Mouse (Mus musculus): ENCODE results near the gene Rmnd5b. TPM values are rescaled to one million over a fixed set of nuclear protein-coding genes. Genes with fewer than 3 reads are reported as not detected.

The Rmnd5b gene
- total RNA-seq, 2 experiments from 2014 or later: 56.1 to 61.9 TPM

GRCm38 (mm10) chr11:51602253-51602652 is 33.4 kb downstream of the Rmnd5b start:
- no peak for TF ChIP-seq CTCF (IDR thresholded peaks at IDR 0.05)
- no peak overlapping the region for H3K27ac ChIP-seq
- DNase-seq (ENCODE audit: extremely low spot score in 1 of 2, low spot score in 2 of 2): no peak
- no peak overlapping the region for H3K4me3 ChIP-seq
- intact Hi-C loops (cut with DNase I): no loop called here

DNA sequence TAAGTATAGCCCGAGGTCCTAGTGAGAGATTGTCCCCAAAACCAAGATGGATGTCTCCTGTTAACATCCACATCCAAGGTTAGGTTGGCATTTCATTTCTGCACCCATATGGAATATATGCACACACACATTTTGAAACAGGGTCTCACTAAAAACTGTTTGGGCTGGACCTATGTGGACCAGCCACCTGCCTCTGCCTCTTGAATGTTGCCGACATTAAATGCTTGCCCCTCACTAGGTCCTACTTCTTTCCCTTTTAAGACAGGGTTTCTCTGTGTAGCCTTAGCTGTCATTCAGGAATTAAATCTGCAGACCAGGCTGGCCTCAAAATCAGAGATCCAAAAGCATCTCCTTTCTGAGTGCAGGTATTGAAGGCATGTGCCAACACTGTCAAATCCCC is 38.1 kb downstream of the Rmnd5b start:
- H3K4me3 ChIP-seq: no peak overlapping the region
- no peak for TF ChIP-seq CTCF (IDR thresholded peaks at IDR 0.05)
- DNase-seq (ENCODE audit: extremely low spot score in 1 of 2, low spot score in 2 of 2): no peak
- no peak overlapping the region for H3K27ac ChIP-seq
- intact Hi-C loops (cut with DNase I): no loop called here

GRCm38 (mm10) chr11:51595459-51596083 is 40.1 kb downstream of the Rmnd5b start:
- no peak overlapping the region for H3K27ac ChIP-seq
- TF ChIP-seq CTCF (IDR thresholded peaks at IDR 0.05): no peak
- no peak overlapping the region for H3K4me3 ChIP-seq
- intact Hi-C loops (cut with DNase I): no loop called here
- DNase-seq (ENCODE audit: extremely low spot score in 1 of 2, low spot score in 2 of 2): no peak

DNA sequence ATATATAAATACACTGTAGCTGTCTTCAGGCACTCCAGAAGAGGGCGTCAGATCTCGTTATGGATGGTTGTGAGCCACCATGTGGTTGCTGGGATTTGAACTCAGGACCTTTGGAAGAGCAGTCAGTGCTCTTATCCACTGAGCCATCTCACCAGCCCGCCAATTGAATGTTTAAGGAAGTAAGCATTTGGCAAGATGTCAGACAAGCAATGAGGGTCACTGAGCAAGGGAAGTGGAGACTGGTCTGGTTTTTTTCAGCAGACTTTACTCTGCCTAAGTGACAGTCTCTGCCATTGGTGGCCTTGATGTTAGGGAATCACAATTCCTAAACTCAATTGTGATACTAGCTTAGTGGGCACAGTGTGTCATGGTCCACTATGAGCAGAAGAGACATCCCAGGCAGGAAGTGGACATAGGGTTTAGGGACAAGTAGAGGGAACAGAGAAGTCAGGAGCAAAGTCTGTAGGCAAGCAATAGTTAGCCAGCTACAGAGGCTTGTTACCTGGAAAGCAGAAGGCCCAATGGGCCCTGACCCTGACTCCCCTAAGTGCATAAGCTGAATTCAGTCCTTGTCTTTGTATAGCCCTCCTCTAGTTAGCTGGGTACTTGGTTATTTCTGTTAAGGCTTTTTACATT is 40.9 kb downstream of the Rmnd5b start:
- Histone ChIP-seq H3K4me3 (no peak overlapping the region), H3K27ac (no peak overlapping the region)
- DNase-seq (ENCODE audit: extremely low spot score in 1 of 2, low spot score in 2 of 2): no peak
- intact Hi-C loops (cut with DNase I): no loop called here
- no peak for TF ChIP-seq CTCF (IDR thresholded peaks at IDR 0.05)

DNA sequence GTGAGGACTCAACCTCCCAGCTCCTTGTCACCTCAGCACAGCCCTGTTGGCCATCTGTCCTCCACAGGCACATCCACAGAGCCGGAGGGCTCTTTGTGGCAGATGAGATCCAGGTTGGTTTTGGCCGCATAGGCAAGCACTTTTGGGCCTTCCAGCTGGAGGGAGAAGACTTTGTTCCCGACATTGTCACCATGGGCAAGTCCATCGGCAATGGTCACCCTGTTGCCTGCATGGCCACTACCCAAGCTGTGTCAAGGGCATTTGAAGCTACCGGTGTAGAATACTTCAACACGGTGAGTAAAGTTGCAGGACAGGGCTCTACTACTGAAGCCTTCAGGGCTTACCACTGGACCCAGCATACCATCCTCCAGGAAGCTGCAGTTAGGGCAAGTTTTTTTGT is 41.8 kb downstream of the Rmnd5b start:
- Histone ChIP-seq H3K27ac (no peak overlapping the region), H3K4me3 (no peak overlapping the region)
- intact Hi-C loops (cut with DNase I): no loop called here
- no peak for TF ChIP-seq CTCF (IDR thresholded peaks at IDR 0.05)
- DNase-seq (ENCODE audit: extremely low spot score in 1 of 2, low spot score in 2 of 2): no peak

GRCm38 (mm10) chr11:51593368-51593767 is 42.3 kb downstream of the Rmnd5b start:
- intact Hi-C loops (cut with DNase I): no loop called here

GRCm38 (mm10) chr11:51591915-51592314 is 43.8 kb downstream of the Rmnd5b start:
- DNase-seq (ENCODE audit: extremely low spot score in 1 of 2, low spot score in 2 of 2): no peak
- H3K4me3 ChIP-seq: no peak overlapping the region
- no peak for TF ChIP-seq CTCF (IDR thresholded peaks at IDR 0.05)
- no peak overlapping the region for H3K27ac ChIP-seq
- intact Hi-C loops (cut with DNase I): no loop called here

More at GRCm38 (mm10) chr11:51593368-51593767, 42.3 kb downstream of the Rmnd5b start:
- Histone ChIP-seq H3K4me3 (no peak overlapping the region), H3K27ac (no peak overlapping the region)
- no peak for TF ChIP-seq CTCF (IDR thresholded peaks at IDR 0.05)
- no peak for DNase-seq (ENCODE audit: extremely low spot score in 1 of 2, low spot score in 2 of 2)

GRCm38 (mm10) chr11:51591168-51591567 is 44.5 kb downstream of the Rmnd5b start:
- intact Hi-C loops (cut with DNase I): no loop called here

DNA sequence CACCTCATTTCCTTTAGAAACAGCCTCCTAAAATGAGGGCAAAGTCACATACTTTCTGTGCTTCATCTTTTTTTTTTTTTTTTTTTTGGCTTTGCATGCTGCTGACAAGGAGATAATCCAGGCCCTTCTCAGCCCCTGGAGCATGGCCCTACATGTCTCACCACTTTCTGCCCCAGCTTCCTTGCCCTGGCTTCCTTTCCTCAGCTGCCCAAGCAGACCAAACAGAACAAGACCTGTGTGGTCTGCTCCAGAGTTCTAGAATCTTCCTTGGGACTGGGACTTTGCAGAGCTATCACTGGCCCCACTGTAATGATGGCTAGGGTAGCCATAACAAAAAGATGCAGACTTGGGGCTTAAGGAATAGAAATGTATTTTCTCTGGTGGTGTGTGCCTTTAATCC is 45.7 kb downstream of the Rmnd5b start:
- Histone ChIP-seq H3K27ac (no peak overlapping the region), H3K4me3 (no peak overlapping the region)
- intact Hi-C loops (cut with DNase I): no loop called here
- DNase-seq (ENCODE audit: extremely low spot score in 1 of 2, low spot score in 2 of 2): no peak
- TF ChIP-seq CTCF (IDR thresholded peaks at IDR 0.05): no peak

More at GRCm38 (mm10) chr11:51591168-51591567, 44.5 kb downstream of the Rmnd5b start:
- Histone ChIP-seq H3K27ac (no peak overlapping the region), H3K4me3 (no peak overlapping the region)
- no peak for TF ChIP-seq CTCF (IDR thresholded peaks at IDR 0.05)
- DNase-seq (ENCODE audit: extremely low spot score in 1 of 2, low spot score in 2 of 2): no peak

- no peak overlapping the region for H3K4me3 ChIP-seq
- DNase-seq (ENCODE audit: extremely low spot score in 1 of 2, low spot score in 2 of 2): no peak
- TF ChIP-seq CTCF (IDR thresholded peaks at IDR 0.05): no peak; the same call in 1 of the 2 replicates
- no peak overlapping the region for H3K27ac ChIP-seq
- intact Hi-C loops (cut with DNase I): no loop called here
Measured at GRCm38 (mm10) chr11:51588833-51589232, 46.9 kb downstream of the Rmnd5b start.

GRCm38 (mm10) chr11:51587059-51587458 is 48.6 kb downstream of the Rmnd5b start:
- intact Hi-C loops (cut with DNase I): no loop called here
- TF ChIP-seq CTCF (IDR thresholded peaks at IDR 0.05): no peak
- DNase-seq (ENCODE audit: extremely low spot score in 1 of 2, low spot score in 2 of 2): no peak
- no peak overlapping the region for H3K4me3 ChIP-seq
- no peak overlapping the region for H3K27ac ChIP-seq

DNA sequence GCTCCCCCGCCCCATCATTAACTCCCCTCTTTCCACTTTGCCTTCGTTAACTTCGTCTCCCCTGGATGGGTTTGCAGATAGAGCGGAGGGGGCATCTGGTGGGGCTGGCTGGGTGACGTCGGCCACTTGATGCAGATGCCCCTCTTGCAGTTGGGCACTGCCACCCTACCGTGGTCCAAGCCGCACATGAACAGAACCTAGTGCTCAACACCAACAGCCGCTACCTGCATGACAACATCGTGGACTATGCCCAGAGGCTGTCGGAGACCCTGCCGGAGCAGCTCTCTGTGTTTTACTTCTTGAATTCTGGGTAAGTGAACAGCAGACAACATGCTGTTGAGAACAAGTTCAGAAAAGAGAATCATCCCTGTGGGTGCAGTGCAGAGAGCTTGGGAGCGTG is 49.3 kb downstream of the Rmnd5b start:
- H3K4me3 ChIP-seq: no peak overlapping the region
- no peak overlapping the region for H3K27ac ChIP-seq
- intact Hi-C loops (cut with DNase I): no loop called here
- DNase-seq (ENCODE audit: extremely low spot score in 1 of 2, low spot score in 2 of 2): no peak
- TF ChIP-seq CTCF (IDR thresholded peaks at IDR 0.05): no peak

All from left cerebral cortex, adult 2 months (tissue).